Mouse (Mus musculus) cerebral cortex, adult 2 months (tissue): ENCODE data around the gene Pum1.

Experiments
- WGBS: fragments of 180-500 bp; shearing (Covaris S2); methylation state at CpG from one replicate; pipeline ENCODE4 v1.1.7; 2018; 5-methylcytosine and 5-hydroxymethylcytosine counted together

The Pum1 gene

GRCm38 (mm10) chr4:130668991-130669390 lies 5.9 kb downstream of the Pum1 start:
- 28% methylated on average over 7 of the region's 7 CpGs for WGBS

GRCm38 (mm10) chr4:130670023-130670422 lies 6.9 kb downstream of the Pum1 start:
- WGBS: 73% methylated on average over 5 of the region's 5 CpGs

- WGBS: 80% methylated on average over 4 of the region's 4 CpGs
Observed at GRCm38 (mm10) chr4:130671079-130671845, 8.1 kb downstream of the Pum1 start.

- 74% methylated on average over 2 of the region's 2 CpGs for WGBS
Observed at GRCm38 (mm10) chr4:130676746-130677145, 13.6 kb downstream of the Pum1 start.

- 89% methylated on average over 3 of the region's 3 CpGs for WGBS
Observed at GRCm38 (mm10) chr4:130678149-130678548, 15.0 kb downstream of the Pum1 start.

- WGBS: 97% methylated on average over 6 of the region's 6 CpGs
Observed at GRCm38 (mm10) chr4:130680676-130681075, 17.6 kb downstream of the Pum1 start.

GRCm38 (mm10) chr4:130683051-130683450 lies 19.9 kb downstream of the Pum1 start:
- 88% methylated on average over 4 of the region's 5 CpGs for WGBS

GRCm38 (mm10) chr4:130693936-130694335 lies 30.8 kb downstream of the Pum1 start:
- WGBS: 55% methylated on average over 3 of the region's 3 CpGs

GRCm38 (mm10) chr4:130694982-130695381 lies 31.9 kb downstream of the Pum1 start:
- 85% methylated on average over 3 of the region's 3 CpGs for WGBS

GRCm38 (mm10) chr4:130701061-130701460 lies 37.9 kb downstream of the Pum1 start:
- whole genome bisulfite sequencing: 62% methylated on average over 2 of the region's 2 CpGs

GRCm38 (mm10) chr4:130702835-130703535 lies 39.9 kb downstream of the Pum1 start:
- whole genome bisulfite sequencing: 71% methylated on average over 3 of the region's 3 CpGs

GRCm38 (mm10) chr4:130703601-130704000 lies 40.5 kb downstream of the Pum1 start:
- 96% methylated on average over 3 of the region's 3 CpGs for WGBS

GRCm38 (mm10) chr4:130704615-130705014 lies 41.5 kb downstream of the Pum1 start:
- 96% methylated on average over 4 of the region's 4 CpGs for WGBS

- whole genome bisulfite sequencing: 42% methylated on average over 3 of the region's 3 CpGs
Observed at GRCm38 (mm10) chr4:130706215-130707000, 43.3 kb downstream of the Pum1 start.

- WGBS: 30% methylated on average over 5 of the region's 5 CpGs
Observed at GRCm38 (mm10) chr4:130711353-130711848, 48.3 kb downstream of the Pum1 start.

- 74% methylated on average over 3 of the region's 3 CpGs for WGBS
Observed at GRCm38 (mm10) chr4:130712341-130712740, 49.2 kb downstream of the Pum1 start.

- 74% methylated on average over 5 of the region's 5 CpGs for WGBS
Observed at GRCm38 (mm10) chr4:130713430-130713829, 50.3 kb downstream of the Pum1 start.

- WGBS: 87% methylated on average over 4 of the region's 4 CpGs
Observed at GRCm38 (mm10) chr4:130719348-130719747, 56.2 kb downstream of the Pum1 start.

GRCm38 (mm10) chr4:130722607-130723006 lies 59.5 kb downstream of the Pum1 start:
- WGBS: 50% methylated on average over 1 of the region's 1 CpGs

GRCm38 (mm10) chr4:130726118-130726517 lies 63.0 kb downstream of the Pum1 start:
- 36% methylated on average over 3 of the region's 3 CpGs for WGBS

- WGBS: 63% methylated on average over 4 of the region's 4 CpGs
Observed at GRCm38 (mm10) chr4:130735957-130736356, 72.8 kb downstream of the Pum1 start.

- 35% methylated on average over 2 of the region's 2 CpGs for WGBS
Observed at GRCm38 (mm10) chr4:130738527-130738926, 75.4 kb downstream of the Pum1 start.
